Mouse (Mus musculus): ENCODE data around the gene Olfr930. TPM values are rescaled to one million over a fixed set of nuclear protein-coding genes. Genes with fewer than 3 reads are reported as not detected.

Olfr930 gene
- 0.13 TPM in 1 of 2 replicates, not detected in the other for polyA plus RNA-seq (2014; fragmentation: Nextera tagmentation; extraction: Ambion mirVana)

GRCm38 (mm10) chr9:38929509-38929908 is at the start of gene Olfr930:
Gene Olfr930, plus strand, starts transcription at chr9:38929809.
- H3K4me1 ChIP-seq (ENCODE audit: control insufficient read depth, insufficient read depth, low read length), result no peaks in the 10 kb centered on the region
- H3K27me3 ChIP-seq (replicated peaks; ENCODE audit: control insufficient read depth, insufficient read depth, low read length), result no peaks in the 10 kb centered on the region
- H3K4me2 ChIP-seq (ENCODE audit: low read depth, low read length), result no peak within 1 kb of the TSS
- no peak within 1 kb of the TSS for H3K27ac ChIP-seq (replicated peaks; ENCODE audit: low read depth, low read length)
- ATAC-seq (ENCODE audit: low read depth) (no peak), DNase-seq (ENCODE audit: low spot score) (no peak)
- no peaks in the 10 kb centered on the region for H3K9me3 ChIP-seq (ENCODE audit: control insufficient read depth, low read length)
- no peak within 1 kb of the TSS for H3K4me3 ChIP-seq (ENCODE audit: low read depth, low read length)
- no peak within 1 kb of the TSS for H3K9ac ChIP-seq (ENCODE audit: low read depth, low read length)
- H3K36me3 ChIP-seq (ENCODE audit: control insufficient read depth, insufficient read depth, low read length), result no peaks in the 10 kb centered on the region

DNA sequence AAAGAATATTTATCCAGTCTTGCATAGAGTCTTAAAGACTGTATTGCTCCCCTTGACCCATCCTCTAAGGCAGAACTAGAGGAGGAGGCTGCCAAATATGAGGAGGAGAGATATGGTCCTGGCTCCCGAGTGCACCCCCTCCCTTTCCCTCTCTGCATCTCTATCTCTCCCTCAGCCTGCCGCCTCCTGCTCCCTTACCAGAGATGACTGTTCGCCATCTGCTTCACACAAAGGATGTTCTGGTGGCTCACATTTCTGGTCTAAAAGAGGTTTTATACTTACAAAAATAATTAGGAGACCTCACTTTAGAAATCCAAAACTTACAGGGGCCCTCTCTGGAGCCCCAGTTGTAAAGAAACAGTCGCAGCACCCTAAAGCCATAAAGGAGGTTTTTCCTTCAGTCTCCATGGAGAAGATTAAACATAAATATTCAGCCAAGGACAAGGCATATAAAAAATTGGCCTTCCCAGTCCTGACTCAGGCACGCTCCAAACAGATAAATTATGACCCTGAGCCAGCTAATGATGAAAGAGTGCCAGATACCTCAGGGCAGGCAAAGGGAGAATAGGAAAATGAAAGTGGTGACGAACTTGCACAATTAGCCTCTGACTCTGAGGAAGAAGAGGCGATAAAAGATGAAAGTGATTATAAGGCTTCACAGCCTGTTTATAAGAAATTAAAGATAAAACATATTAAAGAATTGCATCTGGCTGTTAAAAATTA is 24.0 kb downstream of the Olfr930 start:
- H3K36me3 ChIP-seq (ENCODE audit: control insufficient read depth, insufficient read depth, low read length), result no peaks in the 10 kb centered on the region
- ATAC-seq (ENCODE audit: low read depth) (no peak), DNase-seq (ENCODE audit: low spot score) (no peak)
- no peak overlapping the region for H3K9ac ChIP-seq (ENCODE audit: low read depth, low read length)
- H3K4me3 ChIP-seq (ENCODE audit: low read depth, low read length), result no peak overlapping the region
- 80% methylated on average over 7 of the region's 7 CpGs for WGBS
- no peaks in the 10 kb centered on the region for H3K4me1 ChIP-seq (ENCODE audit: control insufficient read depth, insufficient read depth, low read length)
- no peaks in the 10 kb centered on the region for H3K27me3 ChIP-seq (replicated peaks; ENCODE audit: control insufficient read depth, insufficient read depth, low read length)
- H3K4me2 ChIP-seq (ENCODE audit: low read depth, low read length), result no peak overlapping the region
- H3K27ac ChIP-seq (replicated peaks; ENCODE audit: low read depth, low read length), result no peak overlapping the region
- H3K9me3 ChIP-seq (ENCODE audit: control insufficient read depth, low read length), result no peaks in the 10 kb centered on the region

- H3K27me3 ChIP-seq (replicated peaks; ENCODE audit: control insufficient read depth, insufficient read depth, low read length), result no peaks in the 10 kb centered on the region
- H3K4me3 ChIP-seq (ENCODE audit: low read depth, low read length), result no peak overlapping the region
- ATAC-seq (ENCODE audit: low read depth) (no peak), DNase-seq (ENCODE audit: low spot score) (peak; percentile 3)
- H3K36me3 ChIP-seq (ENCODE audit: control insufficient read depth, insufficient read depth, low read length), result no peaks in the 10 kb centered on the region
- H3K9me3 ChIP-seq (ENCODE audit: control insufficient read depth, low read length), result no peaks in the 10 kb centered on the region
- no peak overlapping the region for H3K27ac ChIP-seq (replicated peaks; ENCODE audit: low read depth, low read length)
- H3K9ac ChIP-seq (ENCODE audit: low read depth, low read length), result no peak overlapping the region
- no peaks in the 10 kb centered on the region for H3K4me1 ChIP-seq (ENCODE audit: control insufficient read depth, insufficient read depth, low read length)
- no peak overlapping the region for H3K4me2 ChIP-seq (ENCODE audit: low read depth, low read length)
- 82% methylated on average over 4 of the region's 4 CpGs for WGBS
Measured at GRCm38 (mm10) chr9:38954124-38954416, 24.5 kb downstream of the Olfr930 start.

DNA sequence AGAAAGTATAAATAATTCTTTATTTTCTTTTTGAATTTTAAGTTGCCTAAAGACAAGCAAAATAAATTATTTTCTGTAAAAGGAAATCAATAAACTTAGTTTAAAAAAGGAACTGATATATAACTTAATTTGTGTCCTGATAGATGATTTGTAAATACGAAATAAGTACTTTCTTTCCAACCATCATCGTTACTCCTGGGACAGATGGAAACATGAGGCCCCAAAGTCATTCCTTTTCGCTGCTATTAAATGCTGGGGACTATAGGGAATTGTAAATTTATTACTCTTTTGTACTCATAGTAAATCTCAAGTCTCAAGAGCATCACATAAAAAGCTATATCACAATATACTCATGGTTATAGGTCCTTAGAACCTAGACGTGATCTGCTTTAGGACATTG is 42.4 kb downstream of the Olfr930 start, which contains the start of gene Olfr933:
Gene Olfr933 (plus strand): TSS at position 301 of the 400 bp plus-strand sequence.
- Histone ChIP-seq H3K9me3 (ENCODE audit: control insufficient read depth, low read length) (no peaks in the 10 kb centered on the region), H3K36me3 (ENCODE audit: control insufficient read depth, insufficient read depth, low read length) (no peaks in the 10 kb centered on the region), H3K4me2 (ENCODE audit: low read depth, low read length) (no peak within 1 kb of the TSS), H3K4me1 (ENCODE audit: control insufficient read depth, insufficient read depth, low read length) (no peaks in the 10 kb centered on the region), H3K27ac (replicated peaks; ENCODE audit: low read depth, low read length) (no peak within 1 kb of the TSS), H3K27me3 (replicated peaks; ENCODE audit: control insufficient read depth, insufficient read depth, low read length) (no peaks in the 10 kb centered on the region), H3K9ac (ENCODE audit: low read depth, low read length) (no peak within 1 kb of the TSS), H3K4me3 (ENCODE audit: low read depth, low read length) (no peak within 1 kb of the TSS)
- DNase-seq (ENCODE audit: low spot score), result no peak
- WGBS, result 70% methylated on average over 4 of the region's 4 CpGs
- no peak for ATAC-seq (ENCODE audit: low read depth)

Other genes starting within 250 kb of the Olfr930 start
- not detected in 2 replicates for gene Olfr919, start 226.1 kb upstream of the Olfr930 start, polyA plus RNA-seq (2014; fragmentation: Nextera tagmentation; extraction: Ambion mirVana)
- 31.1 and 33.5 TPM in 2 replicates for gene Vwa5a, start 211.5 kb upstream of the Olfr930 start, polyA plus RNA-seq (2014; fragmentation: Nextera tagmentation; extraction: Ambion mirVana)
- gene Olfr920, start 177.5 kb upstream of the Olfr930 start, polyA plus RNA-seq (2014; fragmentation: Nextera tagmentation; extraction: Ambion mirVana), result 0.04 TPM in 1 of 2 replicates, not detected in the other
- not detected in 2 replicates for gene Olfr921, start 156.7 kb upstream of the Olfr930 start, polyA plus RNA-seq (2014; fragmentation: Nextera tagmentation; extraction: Ambion mirVana)
- gene Olfr922, start 115.2 kb upstream of the Olfr930 start, polyA plus RNA-seq (2014; fragmentation: Nextera tagmentation; extraction: Ambion mirVana), result not detected in 2 replicates
- 0.13 and 0.29 TPM in 2 replicates for gene Olfr923, start 103.3 kb upstream of the Olfr930 start, polyA plus RNA-seq (2014; fragmentation: Nextera tagmentation; extraction: Ambion mirVana)
- gene Olfr924, start 85.4 kb upstream of the Olfr930 start, polyA plus RNA-seq (2014; fragmentation: Nextera tagmentation; extraction: Ambion mirVana), result not detected in 2 replicates
- not detected in 2 replicates for gene Olfr26, start 74.7 kb upstream of the Olfr930 start, polyA plus RNA-seq (2014; fragmentation: Nextera tagmentation; extraction: Ambion mirVana)
- not detected in 2 replicates for gene Olfr926, start 52.7 kb upstream of the Olfr930 start, polyA plus RNA-seq (2014; fragmentation: Nextera tagmentation; extraction: Ambion mirVana)
- 0.10 TPM in 1 of 2 replicates, not detected in the other for gene Olfr933, start 42.5 kb downstream of the Olfr930 start, polyA plus RNA-seq (2014; fragmentation: Nextera tagmentation; extraction: Ambion mirVana)
- gene Olfr934, start 58.5 kb downstream of the Olfr930 start, polyA plus RNA-seq (2014; fragmentation: Nextera tagmentation; extraction: Ambion mirVana), result not detected in 2 replicates
- gene Olfr935, start 69.9 kb downstream of the Olfr930 start, polyA plus RNA-seq (2014; fragmentation: Nextera tagmentation; extraction: Ambion mirVana), result 0.10 TPM in 1 of 2 replicates, not detected in the other
- gene Olfr146, start 93.6 kb downstream of the Olfr930 start, polyA plus RNA-seq (2014; fragmentation: Nextera tagmentation; extraction: Ambion mirVana), result 0.20 TPM in 1 of 2 replicates, not detected in the other
- not detected in 2 replicates for gene Olfr937, start 135.1 kb downstream of the Olfr930 start, polyA plus RNA-seq (2014; fragmentation: Nextera tagmentation; extraction: Ambion mirVana)
- not detected in 2 replicates for gene Olfr938, start 149.1 kb downstream of the Olfr930 start, polyA plus RNA-seq (2014; fragmentation: Nextera tagmentation; extraction: Ambion mirVana)
- not detected in 2 replicates for gene Olfr27, start 198.3 kb downstream of the Olfr930 start, polyA plus RNA-seq (2014; fragmentation: Nextera tagmentation; extraction: Ambion mirVana)
- not detected in 2 replicates for gene Olfr943, start 236.5 kb downstream of the Olfr930 start, polyA plus RNA-seq (2014; fragmentation: Nextera tagmentation; extraction: Ambion mirVana)